Mouse (Mus musculus) C2C12 (cell line): ENCODE results near the gene Igdcc3.

Experiments
- CEBPB ChIP-seq: IDR thresholded peaks from one replicate; pipeline ENCODE4 v1.6.1; 2011; ENCODE audit warnings: low read depth, mild to moderate bottlenecking, control low read depth, moderate library complexity
- CTCF ChIP-seq: IDR thresholded peaks from one replicate; pipeline ENCODE4 v1.5.1; 2011; ENCODE audit not compliant: control insufficient read depth, insufficient read depth, insufficient read length
- MAX ChIP-seq: IDR thresholded peaks from one replicate; pipeline ENCODE4 v1.6.1; 2011; ENCODE audit warnings: mild to moderate bottlenecking, control low read depth
- MYOD1 ChIP-seq: IDR thresholded peaks from one replicate; pipeline ENCODE4 v1.6.1; 2011; ENCODE audit warnings: low read depth; ENCODE audit not compliant: control insufficient read depth, insufficient read length
- MYOG ChIP-seq: IDR thresholded peaks from one replicate; pipeline ENCODE4 v1.6.1; 2011; ENCODE audit not compliant: control insufficient read depth, insufficient read length; ENCODE audit errors: extremely low read depth
- USF1 ChIP-seq: IDR thresholded peaks from one replicate; pipeline ENCODE4 v1.6.1; 2011; ENCODE audit warnings: low read depth, mild to moderate bottlenecking, control low read depth, moderate library complexity

GRCm38 (mm10) chr9:65152711-65153330 lies 11.8 kb downstream of the Igdcc3 start:
- no peak for TF ChIP-seq CTCF
- no peak for TF ChIP-seq MYOG
- no peak for TF ChIP-seq MYOD1
- TF ChIP-seq CEBPB = no peak
- no peak for TF ChIP-seq MAX
- TF ChIP-seq USF1 = no peak
